Mouse (Mus musculus): ENCODE measurements around the gene Mettl9. TPM values are rescaled to one million over a fixed set of nuclear protein-coding genes. Genes with fewer than 3 reads are reported as not detected.

Mettl9 gene
- polyA plus RNA-seq (2012; rRNA removed) (91.6 and 94.8 TPM in 2 replicates), polyA plus RNA-seq (2014; fragmentation: Nextera tagmentation; extraction: Ambion mirVana) (188 and 197 TPM in 2 replicates)

GRCm38 (mm10) chr7:121033856-121034652 is at the start of gene Mettl9:
Mettl9 (plus strand) TSS chr7:121034445.
- 2% methylated on average over 38 of the region's 43 CpGs for WGBS
- peak; percentile 92 for DNase-seq (ENCODE audit: low spot score)
- peak; percentile 75; the same call in 1 of the 2 replicates for TF ChIP-seq POLR2A (IDR thresholded peaks at IDR 0.05; ENCODE audit: borderline replicate concordance, extremely low read depth, insufficient read depth, insufficient read length)

GRCm38 (mm10) chr7:120991191-120991590 is 43.1 kb upstream of the Mettl9 start:
- H3K4me3 ChIP-seq (replicated peaks; ENCODE audit: low read length): no peak overlapping the region
- 73% methylated on average over 8 of the region's 8 CpGs for WGBS
- no peak overlapping the region for H3K27ac ChIP-seq (replicated peaks; ENCODE audit: low read depth, low read length)
- ATAC-seq (ENCODE audit: low FRiP score, low read depth): no peak
- H3K4me2 ChIP-seq (replicated peaks; ENCODE audit: low read depth, low read length, severe bottlenecking): no peak overlapping the region
- H3K36me3 ChIP-seq (ENCODE audit: control insufficient read depth, insufficient read depth, low read length): no peaks in the 10 kb centered on the region
- H3K4me1 ChIP-seq (ENCODE audit: control insufficient read depth, insufficient read depth, low read length): no peaks in the 10 kb centered on the region
- TF ChIP-seq POLR2A (IDR thresholded peaks at IDR 0.05; ENCODE audit: borderline replicate concordance, extremely low read depth, insufficient read depth, insufficient read length): no peak
- no peaks in the 10 kb centered on the region for H3K9me3 ChIP-seq (ENCODE audit: control insufficient read depth, low read length)
- no peak overlapping the region for H3K9ac ChIP-seq (ENCODE audit: low read depth, low read length, severe bottlenecking)
- DNase-seq (ENCODE audit: low spot score): no peak
- H3K27me3 ChIP-seq (ENCODE audit: control insufficient read depth, insufficient read depth, low read length): no peaks in the 10 kb centered on the region

More at GRCm38 (mm10) chr7:121033856-121034652, at the start of gene Mettl9:
- H3K27me3 ChIP-seq (ENCODE audit: control insufficient read depth, insufficient read depth, low read length): no peaks in the 10 kb centered on the region
- peak within 1 kb of the TSS; percentile 94 for H3K4me3 ChIP-seq (replicated peaks; ENCODE audit: low read length)
- ATAC-seq (ENCODE audit: low FRiP score, low read depth): peak; percentile 99
- no peaks in the 10 kb centered on the region for H3K9me3 ChIP-seq (ENCODE audit: control insufficient read depth, low read length)
- H3K9ac ChIP-seq (ENCODE audit: low read depth, low read length, severe bottlenecking): peak within 1 kb of the TSS; percentile 99
- no peaks in the 10 kb centered on the region for H3K36me3 ChIP-seq (ENCODE audit: control insufficient read depth, insufficient read depth, low read length)
- peak within 1 kb of the TSS; percentile 70 for H3K4me2 ChIP-seq (replicated peaks; ENCODE audit: low read depth, low read length, severe bottlenecking)
- peaks cover 30% of the 10 kb centered on the region for H3K4me1 ChIP-seq (ENCODE audit: control insufficient read depth, insufficient read depth, low read length)
- H3K27ac ChIP-seq (replicated peaks; ENCODE audit: low read depth, low read length): peak within 1 kb of the TSS; percentile 98

- WGBS: 65% methylated on average over 2 of the region's 2 CpGs
- ATAC-seq (ENCODE audit: low FRiP score, low read depth): no peak
- no peak for TF ChIP-seq POLR2A (IDR thresholded peaks at IDR 0.05; ENCODE audit: borderline replicate concordance, extremely low read depth, insufficient read depth, insufficient read length)
- Histone ChIP-seq H3K27ac (replicated peaks; ENCODE audit: low read depth, low read length) (no peak overlapping the region), H3K27me3 (ENCODE audit: control insufficient read depth, insufficient read depth, low read length) (no peaks in the 10 kb centered on the region), H3K4me1 (ENCODE audit: control insufficient read depth, insufficient read depth, low read length) (no peaks in the 10 kb centered on the region), H3K4me3 (replicated peaks; ENCODE audit: low read length) (no peak overlapping the region), H3K36me3 (ENCODE audit: control insufficient read depth, insufficient read depth, low read length) (no peaks in the 10 kb centered on the region), H3K9ac (ENCODE audit: low read depth, low read length, severe bottlenecking) (no peak overlapping the region), H3K4me2 (replicated peaks; ENCODE audit: low read depth, low read length, severe bottlenecking) (no peak overlapping the region), H3K9me3 (ENCODE audit: control insufficient read depth, low read length) (no peaks in the 10 kb centered on the region)
- no peak for DNase-seq (ENCODE audit: low spot score)
Observed at GRCm38 (mm10) chr7:120999021-120999530, 35.2 kb upstream of the Mettl9 start.

GRCm38 (mm10) chr7:121000065-121000822 is 34.0 kb upstream of the Mettl9 start:
- H3K4me3 ChIP-seq (replicated peaks; ENCODE audit: low read length): no peak overlapping the region
- WGBS: 63% methylated on average over 3 of the region's 3 CpGs
- no peak overlapping the region for H3K4me2 ChIP-seq (replicated peaks; ENCODE audit: low read depth, low read length, severe bottlenecking)
- H3K27me3 ChIP-seq (ENCODE audit: control insufficient read depth, insufficient read depth, low read length): no peaks in the 10 kb centered on the region
- H3K9me3 ChIP-seq (ENCODE audit: control insufficient read depth, low read length): no peaks in the 10 kb centered on the region
- no peaks in the 10 kb centered on the region for H3K4me1 ChIP-seq (ENCODE audit: control insufficient read depth, insufficient read depth, low read length)
- no peaks in the 10 kb centered on the region for H3K36me3 ChIP-seq (ENCODE audit: control insufficient read depth, insufficient read depth, low read length)
- DNase-seq (ENCODE audit: low spot score): no peak
- no peak overlapping the region for H3K9ac ChIP-seq (ENCODE audit: low read depth, low read length, severe bottlenecking)
- no peak for ATAC-seq (ENCODE audit: low FRiP score, low read depth)
- no peak for TF ChIP-seq POLR2A (IDR thresholded peaks at IDR 0.05; ENCODE audit: borderline replicate concordance, extremely low read depth, insufficient read depth, insufficient read length)
- no peak overlapping the region for H3K27ac ChIP-seq (replicated peaks; ENCODE audit: low read depth, low read length)

GRCm38 (mm10) chr7:121001879-121002278 is 32.4 kb upstream of the Mettl9 start:
- no peak for DNase-seq (ENCODE audit: low spot score)
- Histone ChIP-seq H3K4me2 (replicated peaks; ENCODE audit: low read depth, low read length, severe bottlenecking) (no peak overlapping the region), H3K36me3 (ENCODE audit: control insufficient read depth, insufficient read depth, low read length) (no peaks in the 10 kb centered on the region), H3K4me1 (ENCODE audit: control insufficient read depth, insufficient read depth, low read length) (no peaks in the 10 kb centered on the region), H3K27ac (replicated peaks; ENCODE audit: low read depth, low read length) (no peak overlapping the region), H3K4me3 (replicated peaks; ENCODE audit: low read length) (no peak overlapping the region), H3K9ac (ENCODE audit: low read depth, low read length, severe bottlenecking) (no peak overlapping the region), H3K27me3 (ENCODE audit: control insufficient read depth, insufficient read depth, low read length) (no peaks in the 10 kb centered on the region), H3K9me3 (ENCODE audit: control insufficient read depth, low read length) (no peaks in the 10 kb centered on the region)
- ATAC-seq (ENCODE audit: low FRiP score, low read depth): no peak
- TF ChIP-seq POLR2A (IDR thresholded peaks at IDR 0.05; ENCODE audit: borderline replicate concordance, extremely low read depth, insufficient read depth, insufficient read length): no peak
- 87% methylated on average over 3 of the region's 3 CpGs for WGBS
